Mouse (Mus musculus): ENCODE data around the gene Cep57.

DNA sequence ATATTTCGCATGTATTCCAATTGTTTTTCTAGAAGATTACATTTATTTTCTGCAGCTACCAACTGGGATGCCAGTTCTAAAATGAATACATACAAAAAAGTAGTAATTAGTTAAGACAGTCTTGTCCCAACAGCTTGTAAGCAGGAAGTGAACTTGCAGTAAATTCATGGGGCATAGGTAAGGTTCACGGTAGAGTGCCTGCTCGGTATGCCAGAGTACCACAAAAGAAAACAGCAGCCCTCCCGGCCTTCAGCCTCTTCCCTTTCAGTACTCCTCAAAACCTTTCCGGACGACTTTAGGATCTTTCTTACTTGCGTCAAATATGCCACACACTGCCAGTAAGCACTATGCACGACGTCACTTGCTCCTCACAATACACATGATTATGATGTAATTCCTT, 8.5 kb downstream of the Cep57 start:
- TF ChIP-seq CTCF (IDR thresholded peaks at IDR 0.05; ENCODE audit: control insufficient read depth, insufficient read depth, insufficient replicate concordance, low read depth, low read length) = no peak
- no peak for TF ChIP-seq POLR2A (IDR thresholded peaks at IDR 0.05; ENCODE audit: control insufficient read depth, low read depth, low read length)
